Mouse (Mus musculus) left cerebral cortex, postnatal 4 days (tissue): Measurements from ENCODE around the gene Sp4. TPM values are rescaled to one million over a fixed set of nuclear protein-coding genes. Genes with fewer than 3 reads are reported as not detected.

Source experiments
- DNase-seq: peaks from one replicate; pipeline ENCODE4 v3.0.0-alpha.2; 2022
- intact Hi-C: fragments of 180-260 bp; cut with DNase I; formaldehyde crosslinking; loops from one replicate; pipeline ENCODE4 v1.15.1; 2025
- total RNA-seq, 2 experiments: library from RNA; stranded (reverse); gene quantifications; 2 replicates each; pipeline ENCODE4 v1.2.3; 2021

Sp4 gene
- total RNA-seq, 2 experiments from 2014 or later = 39.4 to 41.4 TPM

DNA sequence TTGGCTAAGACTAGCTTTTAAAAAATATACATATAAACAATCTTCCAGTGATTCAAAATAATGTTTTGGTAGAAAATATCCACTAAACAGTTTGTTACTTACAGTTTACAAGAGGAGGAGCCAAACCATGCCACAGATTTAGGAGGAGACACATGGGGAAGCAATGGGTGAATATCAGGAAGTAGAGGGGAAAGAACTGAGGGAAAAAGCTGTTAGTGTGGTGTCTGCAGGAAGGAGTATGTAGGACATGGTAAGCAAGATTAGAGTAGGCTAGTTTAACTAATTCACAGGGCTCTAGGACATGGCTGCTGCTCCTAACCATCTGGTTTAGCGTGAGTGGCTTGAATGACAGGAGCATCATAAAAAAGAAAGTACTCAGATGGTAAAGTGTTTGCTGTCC lies 19.3 kb downstream of the Sp4 start:
- DNase-seq = no peak

DNA sequence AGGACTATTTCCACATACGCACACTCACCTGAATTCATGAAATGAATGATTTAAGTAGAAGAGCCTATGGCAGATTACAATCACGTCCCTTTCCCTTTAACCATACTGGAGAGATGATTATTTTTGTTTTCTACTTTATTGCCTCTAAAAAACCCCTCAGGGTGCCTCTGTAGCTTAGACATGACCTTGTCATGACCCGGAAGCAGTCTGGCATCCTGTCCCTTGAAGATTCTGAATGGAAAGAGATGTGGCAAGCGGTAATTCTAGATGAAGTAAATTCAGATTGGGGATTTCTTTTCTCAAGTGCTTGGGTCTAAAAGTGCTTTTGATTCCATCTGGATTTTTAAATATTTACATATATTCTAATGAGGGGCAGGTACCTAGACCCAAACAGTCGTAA lies 24.9 kb downstream of the Sp4 start:
- intact Hi-C loops = no loop called here
- no peak for DNase-seq

More for the DNA sequence above, 19.3 kb downstream of the Sp4 start:
- intact Hi-C loops = no loop called here

GRCm38 (mm10) chr12:118264905-118265304 lies 36.3 kb downstream of the Sp4 start:
- DNase-seq = no peak
- intact Hi-C loops = no loop called here

DNA sequence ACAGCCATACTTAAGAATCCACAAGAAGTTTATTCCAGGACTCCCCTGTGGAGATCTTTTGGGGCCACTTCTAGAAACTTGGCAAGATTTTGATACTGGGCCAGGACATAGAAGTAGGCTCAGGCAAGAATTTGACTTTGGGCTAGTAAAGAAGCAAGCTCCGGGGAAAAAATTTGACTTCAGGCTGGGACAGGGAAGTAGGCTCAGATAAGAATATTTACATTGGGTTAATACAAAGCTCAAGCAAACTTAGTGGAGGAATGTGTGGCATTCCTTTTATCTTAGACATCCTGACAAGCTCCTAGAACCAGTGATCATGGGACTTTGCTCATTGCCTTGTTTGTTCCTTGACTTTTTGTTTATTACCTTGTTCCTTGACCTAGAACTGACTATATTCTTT lies 37.4 kb downstream of the Sp4 start:
- DNase-seq = no peak
- intact Hi-C loops = no loop called here

DNA sequence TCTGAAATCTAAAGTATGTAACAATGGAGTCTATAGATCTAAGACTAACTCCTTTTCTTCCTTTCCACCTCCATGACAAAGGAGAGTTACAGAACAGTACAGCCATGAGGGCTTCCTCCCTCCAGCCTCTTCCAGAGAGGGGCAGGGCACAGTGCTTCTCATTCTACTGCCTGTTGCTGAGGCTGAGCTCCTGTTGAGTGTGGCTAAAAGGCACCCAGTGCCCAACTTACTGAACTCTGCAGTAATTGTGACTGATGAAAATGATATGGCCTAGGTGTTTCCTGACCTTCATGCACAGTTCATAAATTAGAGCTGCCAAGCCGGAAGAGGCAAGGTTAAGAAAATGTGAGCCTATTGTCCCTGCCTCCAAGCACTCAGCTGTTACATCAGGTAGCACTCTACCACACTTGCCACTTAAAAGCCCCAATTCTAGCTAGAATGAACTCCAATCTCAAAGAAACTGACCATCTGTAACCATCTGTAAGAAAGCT lies 45.9 kb downstream of the Sp4 start:
- DNase-seq = no peak
- intact Hi-C loops = no loop called here

- no peak for DNase-seq
- intact Hi-C loops = no loop called here
Measured at GRCm38 (mm10) chr12:118221182-118221581, 80.1 kb downstream of the Sp4 start.

- no peak for DNase-seq
- intact Hi-C loops = no loop called here
Measured at GRCm38 (mm10) chr12:118220062-118220461, 81.2 kb downstream of the Sp4 start.

- DNase-seq = no peak
- intact Hi-C loops = no loop called here
Measured at GRCm38 (mm10) chr12:118212163-118212562, 89.1 kb downstream of the Sp4 start.

- intact Hi-C loops = no loop called here
- DNase-seq = peak; percentile 66
Measured at GRCm38 (mm10) chr12:118198386-118199093, 102.7 kb downstream of the Sp4 start, which contains the start of gene Dnah11. Gene Dnah11 (minus strand): TSS chr12:118199043.

- DNase-seq = no peak
- intact Hi-C loops = no loop called here
Measured at GRCm38 (mm10) chr12:118196583-118196982, 104.7 kb downstream of the Sp4 start.

DNA sequence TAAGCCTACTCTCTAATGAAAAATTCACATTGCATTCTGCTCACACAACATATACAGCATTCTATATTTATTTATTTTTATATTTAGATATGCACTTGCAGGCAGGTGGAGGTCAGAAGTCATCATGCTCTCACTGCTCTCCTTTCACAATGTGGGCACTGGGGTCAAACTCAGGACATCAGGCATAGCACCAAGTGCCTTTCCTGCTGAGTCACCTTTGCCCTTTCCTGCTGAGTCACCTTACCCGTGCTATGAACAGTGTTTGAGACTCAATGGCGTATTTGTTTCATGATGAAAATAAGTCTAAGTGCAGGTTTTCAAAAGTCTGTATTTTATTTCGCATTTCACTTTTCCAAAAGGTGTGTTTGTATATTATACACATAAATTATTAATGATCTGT lies 111.7 kb downstream of the Sp4 start:
- intact Hi-C loops = no loop called here
- DNase-seq = no peak

DNA sequence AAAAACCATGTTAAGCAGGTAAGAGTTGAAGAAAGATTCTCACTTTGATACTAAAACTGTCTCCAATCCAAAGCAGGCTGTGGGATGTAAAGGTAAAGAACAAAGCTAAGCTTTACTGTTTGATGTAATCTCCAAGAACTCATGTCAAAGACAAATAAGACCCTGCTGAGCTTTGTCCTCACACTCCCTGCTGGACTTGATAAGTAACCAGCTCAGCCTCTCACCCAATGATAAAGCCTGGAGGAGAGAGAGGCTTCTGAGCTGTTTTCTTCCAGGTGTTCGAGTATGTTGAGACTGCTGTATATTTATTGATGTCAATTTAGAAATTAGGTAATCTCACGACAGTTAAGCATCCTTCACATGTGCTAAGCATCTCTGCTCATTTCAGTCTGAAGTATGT lies 113.6 kb downstream of the Sp4 start:
- no peak for DNase-seq
- intact Hi-C loops = no loop called here

GRCm38 (mm10) chr12:118186881-118187489 lies 114.3 kb downstream of the Sp4 start:
- intact Hi-C loops = no loop called here
- no peak for DNase-seq

- intact Hi-C loops = no loop called here
- no peak for DNase-seq
Measured at GRCm38 (mm10) chr12:118186120-118186880, 114.9 kb downstream of the Sp4 start.

Other genes starting within 250 kb of the Sp4 start
- gene Dnah11, start 102.4 kb downstream of the Sp4 start, total RNA-seq = under 1 TPM; 0.74 to 0.98 TPM